Mouse (Mus musculus) liver, embryonic 15.5 days (tissue): ENCODE results near the gene Grb10. TPM values are rescaled to one million over a fixed set of nuclear protein-coding genes. Genes with fewer than 3 reads are reported as not detected.

ENCODE experiments used
- ATAC-seq: fragments of 200-750 bp; cut with Nextera tagmentation; 2 replicates; pipeline ENCODE4 v1.8.0; 2017; ENCODE audit warnings: moderate number of reproducible peaks, mild to moderate bottlenecking, moderate library complexity; ENCODE audit not compliant: insufficient read depth
- H3K27ac ChIP-seq: fragments of 300-500 bp; sonication (generic); replicated peaks from 2 replicates; pipeline ENCODE4 v1.5.1; 2015; ENCODE audit warnings: mild to moderate bottlenecking, inconsistent platforms
- H3K27me3 ChIP-seq: fragments of 300-500 bp; sonication (generic); 2 replicates; pipeline ENCODE4 v1.6.1; 2015; ENCODE audit warnings: mild to moderate bottlenecking, inconsistent platforms
- H3K36me3 ChIP-seq: fragments of 300-500 bp; sonication (generic); replicated peaks from 2 replicates; pipeline ENCODE4 v1.6.1; 2015; ENCODE audit warnings: moderate library complexity, mild to moderate bottlenecking, inconsistent platforms
- H3K4me1 ChIP-seq: fragments of 300-500 bp; sonication (generic); replicated peaks from 2 replicates; pipeline ENCODE4 v1.6.1; 2015; ENCODE audit warnings: inconsistent platforms
- H3K4me2 ChIP-seq: fragments of 300-500 bp; sonication (generic); 2 replicates; pipeline ENCODE4 v1.6.1; 2015; ENCODE audit warnings: moderate library complexity, mild to moderate bottlenecking, inconsistent platforms
- H3K4me3 ChIP-seq: fragments of 300-500 bp; sonication (generic); replicated peaks from 2 replicates; pipeline ENCODE4 v1.5.1; 2015; ENCODE audit warnings: mild to moderate bottlenecking, inconsistent platforms
- H3K9ac ChIP-seq: fragments of 300-500 bp; sonication (generic); 2 replicates; pipeline ENCODE4 v1.6.1; 2015; ENCODE audit warnings: moderate library complexity, mild to moderate bottlenecking, inconsistent platforms
- H3K9me3 ChIP-seq: fragments of 300-500 bp; sonication (generic); replicated peaks from 2 replicates; pipeline ENCODE4 v1.6.1; 2016; ENCODE audit warnings: inconsistent platforms
- WGBS: fragments of 180-500 bp; shearing (Covaris S2); methylation state at CpG from one replicate; pipeline ENCODE4 v1.1.7; 2015; ENCODE audit warnings: mixed read lengths; ENCODE audit not compliant: insufficient replicate concordance; 5-methylcytosine and 5-hydroxymethylcytosine counted together
- polyA plus RNA-seq: library from polyadenylated mRNA; unstranded; fragments of >200 nt; fragmentation: Nextera tagmentation; extraction: Ambion mirVana; gene quantifications from 2 replicates; pipeline ENCODE4 v1.2.1, GENCODE M21; 2015

Grb10 gene
- polyA plus RNA-seq, 1 experiment from 2014 or later = 148 TPM

DNA sequence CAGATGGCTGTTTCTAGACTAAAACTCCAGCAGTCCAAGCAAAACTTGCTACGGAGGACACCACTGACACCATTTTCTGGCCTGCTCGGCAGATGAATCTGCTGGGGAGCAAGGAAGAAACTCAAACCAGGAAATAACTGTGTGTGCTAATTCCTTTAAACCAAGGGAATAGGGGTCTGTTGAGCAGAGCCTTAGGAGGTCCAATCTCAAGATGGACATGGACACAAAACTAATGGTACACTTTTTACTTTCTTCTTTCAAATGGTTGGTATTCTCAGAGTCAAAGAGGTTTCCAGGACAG, 80.5 kb downstream of the Grb10 start:
- no peak overlapping the region for H3K9ac ChIP-seq
- H3K4me3 ChIP-seq = no peak overlapping the region
- ATAC-seq = no peak
- no peaks in the 10 kb centered on the region for H3K9me3 ChIP-seq
- H3K27ac ChIP-seq = no peak overlapping the region
- no peak overlapping the region for H3K4me2 ChIP-seq
- 70% methylated on average over 2 of the region's 2 CpGs for WGBS
- peaks cover 4% of the 10 kb centered on the region; the same call in 1 of the 2 replicates for H3K36me3 ChIP-seq
- no peaks in the 10 kb centered on the region for H3K27me3 ChIP-seq
- peaks cover 28% of the 10 kb centered on the region for H3K4me1 ChIP-seq

DNA sequence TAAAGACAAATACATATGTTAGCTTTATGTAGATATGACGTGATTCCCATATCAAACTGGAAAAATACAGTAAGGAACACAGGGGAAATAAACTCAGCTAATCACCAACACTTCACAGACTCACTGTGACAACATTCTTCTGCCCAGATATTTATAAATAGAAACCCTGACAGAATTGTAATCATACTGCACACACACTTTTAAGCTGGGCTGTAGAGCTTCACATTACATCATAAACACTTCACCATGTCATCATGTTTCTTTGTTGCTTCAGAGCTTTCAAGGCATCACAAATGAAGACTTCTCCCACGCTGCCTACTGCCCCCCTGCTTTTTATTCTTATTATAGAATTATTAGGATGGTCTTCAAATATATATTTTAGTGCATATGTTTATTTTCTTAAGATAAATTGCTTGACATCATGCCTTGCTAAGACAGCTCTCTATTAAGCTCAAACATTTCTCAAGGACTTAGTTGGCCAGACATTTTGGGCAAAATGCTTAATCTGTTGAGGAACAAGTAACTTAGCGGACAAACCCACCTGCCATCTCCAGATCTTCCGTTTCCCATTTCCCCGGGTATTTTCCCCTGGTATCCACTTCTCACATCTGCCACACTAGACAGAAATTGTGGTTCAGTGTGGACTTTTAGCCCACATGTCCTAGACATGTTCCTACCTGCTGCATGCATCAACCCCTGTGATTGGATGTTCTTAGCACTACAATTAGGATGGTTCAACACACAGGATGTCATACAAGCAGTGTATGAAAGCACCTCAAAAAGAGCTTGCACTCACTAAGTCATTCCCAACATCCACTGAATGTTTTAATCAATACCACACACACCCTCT, 81.0 kb downstream of the Grb10 start:
- WGBS = 70% methylated on average over 5 of the region's 5 CpGs
- Histone ChIP-seq H3K9me3 (no peaks in the 10 kb centered on the region), H3K4me2 (no peak overlapping the region), H3K36me3 (peaks cover 4% of the 10 kb centered on the region), H3K9ac (no peak overlapping the region), H3K4me1 (peaks cover 24% of the 10 kb centered on the region), H3K27ac (no peak overlapping the region), H3K4me3 (no peak overlapping the region), H3K27me3 (no peaks in the 10 kb centered on the region)
- no peak for ATAC-seq

DNA sequence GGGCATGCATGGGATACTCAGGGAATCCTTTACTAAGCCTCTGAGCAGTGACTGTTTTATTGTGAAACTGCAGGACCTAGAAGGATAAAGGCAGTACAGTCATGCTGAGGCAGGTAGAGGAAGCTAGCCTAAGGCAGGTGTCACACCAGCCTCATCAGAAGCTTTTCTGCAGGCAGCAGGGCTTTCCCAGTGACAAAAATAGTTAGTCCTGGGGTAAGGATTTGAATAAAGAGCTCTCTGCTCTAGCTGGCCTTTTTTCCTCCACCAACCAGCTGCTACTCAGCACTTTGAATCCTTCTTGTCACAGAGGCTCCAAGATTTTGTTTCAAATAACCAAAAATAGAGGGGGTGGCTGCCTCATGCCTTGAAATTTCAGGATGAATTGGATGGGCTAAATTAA, 82.7 kb downstream of the Grb10 start:
- no peaks in the 10 kb centered on the region for H3K27me3 ChIP-seq

DNA sequence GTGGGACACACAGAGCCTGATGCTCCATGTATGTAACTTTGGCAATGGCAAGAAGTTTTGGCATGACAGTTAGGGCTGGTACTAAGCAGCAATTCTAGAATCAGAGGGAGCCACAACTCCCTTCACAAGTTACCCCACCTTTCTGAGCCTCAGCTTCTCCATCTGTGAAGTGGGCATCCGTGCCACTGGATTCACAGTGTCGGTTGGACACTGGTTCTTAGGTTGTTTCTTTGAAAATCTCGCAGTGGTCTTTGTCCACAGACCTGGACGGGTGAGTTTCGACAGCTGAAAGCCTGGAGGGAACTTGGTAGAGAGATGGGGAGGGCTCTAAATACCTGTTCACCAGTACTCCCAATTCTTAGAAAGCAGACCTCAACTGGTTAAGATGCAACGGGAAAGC, 83.9 kb downstream of the Grb10 start:
- no peak overlapping the region for H3K4me3 ChIP-seq
- peaks cover 7% of the 10 kb centered on the region; the same call in 1 of the 2 replicates for H3K36me3 ChIP-seq
- no peak overlapping the region for H3K27ac ChIP-seq
- no peaks in the 10 kb centered on the region for H3K27me3 ChIP-seq
- H3K9ac ChIP-seq = no peak overlapping the region
- H3K4me2 ChIP-seq = no peak overlapping the region
- WGBS = 76% methylated on average over 6 of the region's 6 CpGs
- no peaks in the 10 kb centered on the region for H3K9me3 ChIP-seq
- ATAC-seq = no peak
- H3K4me1 ChIP-seq = peaks cover 4% of the 10 kb centered on the region; the same call in 1 of the 2 replicates

More for the DNA sequence above, 82.7 kb downstream of the Grb10 start:
- Histone ChIP-seq H3K4me3 (no peak overlapping the region), H3K36me3 (peaks cover 7% of the 10 kb centered on the region), H3K9ac (no peak overlapping the region), H3K4me2 (no peak overlapping the region), H3K9me3 (no peaks in the 10 kb centered on the region), H3K27ac (no peak overlapping the region), H3K4me1 (peaks cover 11% of the 10 kb centered on the region)
- no peak for ATAC-seq

DNA sequence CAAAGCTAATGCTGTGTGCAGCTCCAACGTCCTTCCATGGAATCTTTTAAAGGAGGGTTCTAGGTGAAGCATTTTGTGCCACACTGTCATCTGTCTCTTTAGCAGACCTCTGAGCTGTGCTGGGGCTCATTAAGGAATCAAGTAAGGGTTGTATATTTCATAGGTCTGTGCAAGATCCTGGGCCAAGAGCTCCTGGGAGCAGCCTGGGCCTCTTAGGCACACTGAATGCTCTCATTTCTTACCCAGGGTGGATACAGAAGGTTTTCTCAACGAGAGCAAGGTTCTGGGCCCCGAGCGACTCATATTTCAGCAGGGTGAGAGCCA, 84.4 kb downstream of the Grb10 start:
- no peaks in the 10 kb centered on the region for H3K27me3 ChIP-seq
- no peak overlapping the region for H3K9ac ChIP-seq
- no peak overlapping the region for H3K4me2 ChIP-seq
- H3K36me3 ChIP-seq = peaks cover 10% of the 10 kb centered on the region; the same call in 1 of the 2 replicates
- H3K4me3 ChIP-seq = no peak overlapping the region
- no peaks in the 10 kb centered on the region for H3K9me3 ChIP-seq
- peaks cover 6% of the 10 kb centered on the region; the same call in 1 of the 2 replicates for H3K4me1 ChIP-seq
- 72% methylated on average over 4 of the region's 4 CpGs for WGBS
- no peak overlapping the region for H3K27ac ChIP-seq
- ATAC-seq = no peak

DNA sequence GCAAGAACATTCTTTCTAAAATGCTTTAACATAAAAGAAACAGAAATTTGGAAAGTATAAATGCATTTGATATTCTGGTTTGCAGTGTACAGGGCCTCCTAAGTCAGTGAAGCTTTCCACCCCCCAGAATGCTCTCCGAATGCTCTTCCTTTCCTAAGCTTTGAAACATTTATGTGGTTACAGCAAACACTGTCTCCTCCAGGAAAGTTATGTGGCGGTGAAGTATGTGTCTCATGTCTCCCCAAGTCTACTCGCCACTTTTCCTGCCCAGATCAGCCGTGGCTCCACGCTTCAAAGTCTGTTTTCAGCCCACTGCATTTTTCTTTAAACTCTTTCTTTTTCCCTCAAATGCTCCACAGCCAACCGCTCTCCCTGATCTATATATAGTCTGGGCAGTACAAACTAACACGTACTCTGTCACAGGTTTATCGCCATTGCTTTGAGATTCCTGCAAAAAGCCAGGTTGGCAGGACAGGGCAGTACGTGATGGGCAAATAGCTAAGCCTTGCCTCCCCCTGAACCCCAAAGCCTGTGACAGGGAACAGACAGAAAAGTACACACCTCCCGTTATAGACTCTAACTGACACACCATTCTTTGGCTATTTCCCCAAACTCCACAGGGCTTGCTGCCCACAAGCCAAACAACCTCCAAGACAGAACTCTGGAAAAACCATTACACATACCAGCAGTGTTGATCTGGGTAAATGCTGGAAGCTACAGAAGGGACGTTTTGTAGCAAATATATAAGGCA, 84.9 kb downstream of the Grb10 start:
- Histone ChIP-seq H3K4me1 (peaks cover 11% of the 10 kb centered on the region), H3K9ac (no peak overlapping the region), H3K36me3 (peaks cover 13% of the 10 kb centered on the region; the same call in 1 of the 2 replicates), H3K4me2 (no peak overlapping the region), H3K27me3 (no peaks in the 10 kb centered on the region), H3K27ac (no peak overlapping the region), H3K9me3 (no peaks in the 10 kb centered on the region), H3K4me3 (no peak overlapping the region)
- no peak for ATAC-seq
- WGBS = 69% methylated on average over 11 of the region's 11 CpGs

DNA sequence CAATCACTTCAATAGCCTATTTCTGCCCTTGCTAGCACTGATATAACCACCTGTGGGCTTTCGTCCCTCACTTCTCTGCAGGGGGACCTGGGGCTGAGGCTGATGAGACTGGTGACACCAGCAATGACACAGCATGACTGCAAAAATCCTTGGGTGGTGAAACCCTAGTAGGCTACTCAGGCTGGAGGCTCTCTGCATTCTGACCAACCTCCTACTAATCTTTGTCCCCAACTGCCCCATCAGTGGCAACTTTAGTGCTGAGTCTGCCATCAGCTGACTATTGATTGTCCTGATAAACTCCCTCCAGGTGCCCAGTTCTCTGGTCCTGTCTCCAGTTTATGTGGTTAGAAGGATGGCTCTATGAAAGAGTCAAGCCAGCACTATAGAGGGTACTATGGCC, 85.9 kb downstream of the Grb10 start:
- Histone ChIP-seq H3K27ac (no peak overlapping the region), H3K4me3 (no peak overlapping the region), H3K9ac (no peak overlapping the region), H3K36me3 (peaks cover 13% of the 10 kb centered on the region; the same call in 1 of the 2 replicates), H3K27me3 (no peaks in the 10 kb centered on the region), H3K4me2 (no peak overlapping the region), H3K4me1 (peaks cover 17% of the 10 kb centered on the region), H3K9me3 (no peaks in the 10 kb centered on the region)
- WGBS = 62% methylated on average over 1 of the region's 1 CpGs
- ATAC-seq = peak; percentile 34; the same call in 1 of the 2 replicates

DNA sequence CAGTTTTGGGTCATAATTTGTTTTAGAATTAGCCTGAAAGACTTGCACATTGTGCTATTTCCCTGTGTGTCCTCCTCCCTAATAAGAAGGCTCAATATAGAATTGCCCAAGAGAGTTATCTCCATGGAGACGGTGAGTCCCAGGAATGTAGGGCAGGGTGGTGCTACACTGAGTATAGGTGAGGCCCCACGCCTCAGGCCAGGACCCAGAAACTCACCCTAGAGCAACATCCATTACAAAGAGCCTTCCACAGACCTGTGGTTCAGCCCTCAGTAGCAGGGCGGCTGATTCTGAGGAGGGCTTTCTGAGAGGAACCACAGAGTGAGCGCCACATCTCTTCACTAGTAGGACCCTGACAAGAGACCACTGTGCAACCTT, 89.5 kb downstream of the Grb10 start:
- no peak for ATAC-seq
- Histone ChIP-seq H3K9ac (no peak overlapping the region), H3K27me3 (no peaks in the 10 kb centered on the region), H3K9me3 (no peaks in the 10 kb centered on the region), H3K36me3 (peaks cover 14% of the 10 kb centered on the region), H3K4me2 (no peak overlapping the region), H3K4me1 (peaks cover 17% of the 10 kb centered on the region), H3K27ac (no peak overlapping the region; the same call in 1 of the 2 replicates), H3K4me3 (no peak overlapping the region)
- WGBS = 56% methylated on average over 4 of the region's 4 CpGs

DNA sequence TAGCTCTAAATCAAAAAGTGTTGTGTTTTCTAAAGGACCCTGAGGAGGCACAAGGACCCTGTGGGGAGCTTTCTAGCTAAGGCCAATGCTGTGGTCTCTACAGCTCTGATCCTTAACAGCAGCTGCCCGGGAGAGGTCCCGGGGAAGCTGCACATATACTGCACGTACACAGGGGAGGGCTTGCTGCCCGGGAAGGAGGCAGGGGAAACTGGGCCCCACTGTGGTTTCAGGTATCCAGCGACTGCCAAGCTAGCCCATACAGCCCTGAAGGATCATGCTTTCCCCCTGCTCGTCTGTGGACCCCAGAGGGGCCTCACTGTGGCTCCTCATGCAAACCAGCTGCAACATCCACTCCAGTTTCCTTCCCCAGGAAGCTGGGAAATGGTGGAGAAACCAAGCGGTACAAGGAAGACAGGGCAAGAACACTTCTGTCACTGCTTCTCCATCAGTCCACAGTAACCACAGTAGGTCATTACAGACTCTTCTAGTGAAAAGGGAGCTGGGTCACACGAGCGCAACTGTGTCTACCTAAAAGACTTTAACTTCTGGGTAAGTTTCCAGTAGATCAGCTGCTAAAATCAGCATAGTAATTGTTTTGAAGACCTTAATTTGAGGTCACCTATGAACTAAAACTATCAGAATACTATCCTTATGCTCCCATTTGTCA, 90.0 kb downstream of the Grb10 start:
- Histone ChIP-seq H3K4me1 (peaks cover 17% of the 10 kb centered on the region), H3K27me3 (no peaks in the 10 kb centered on the region), H3K27ac (no peak overlapping the region), H3K9ac (no peak overlapping the region), H3K4me2 (no peak overlapping the region), H3K9me3 (no peaks in the 10 kb centered on the region), H3K4me3 (no peak overlapping the region), H3K36me3 (peaks cover 17% of the 10 kb centered on the region)
- no peak for ATAC-seq
- 23% methylated on average over 9 of the region's 9 CpGs for WGBS

DNA sequence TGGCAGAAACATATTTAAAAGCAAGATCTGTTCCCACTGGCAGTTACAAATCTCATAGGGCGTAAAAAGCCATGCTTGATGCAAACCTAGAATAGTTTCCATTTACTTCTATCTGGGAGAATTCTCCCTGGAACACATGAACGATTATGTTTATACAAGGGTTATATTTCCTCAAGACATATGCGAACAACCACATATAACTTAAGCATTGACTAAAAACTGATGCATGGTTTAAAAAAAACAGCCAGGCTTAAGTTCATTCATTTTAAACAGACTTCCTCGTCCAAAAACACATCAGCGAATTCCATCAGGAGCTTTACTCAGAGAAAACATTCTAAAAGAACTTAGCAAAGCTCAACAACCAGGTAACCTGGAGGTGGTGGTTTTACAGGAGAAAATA, 90.6 kb downstream of the Grb10 start:
- WGBS = 66% methylated on average over 5 of the region's 5 CpGs
- no peaks in the 10 kb centered on the region for H3K9me3 ChIP-seq
- no peak overlapping the region for H3K4me3 ChIP-seq
- H3K27me3 ChIP-seq = no peaks in the 10 kb centered on the region
- H3K9ac ChIP-seq = no peak overlapping the region
- no peak overlapping the region for H3K4me2 ChIP-seq
- H3K36me3 ChIP-seq = peaks cover 19% of the 10 kb centered on the region
- no peak for ATAC-seq
- no peak overlapping the region for H3K27ac ChIP-seq
- H3K4me1 ChIP-seq = peaks cover 17% of the 10 kb centered on the region

DNA sequence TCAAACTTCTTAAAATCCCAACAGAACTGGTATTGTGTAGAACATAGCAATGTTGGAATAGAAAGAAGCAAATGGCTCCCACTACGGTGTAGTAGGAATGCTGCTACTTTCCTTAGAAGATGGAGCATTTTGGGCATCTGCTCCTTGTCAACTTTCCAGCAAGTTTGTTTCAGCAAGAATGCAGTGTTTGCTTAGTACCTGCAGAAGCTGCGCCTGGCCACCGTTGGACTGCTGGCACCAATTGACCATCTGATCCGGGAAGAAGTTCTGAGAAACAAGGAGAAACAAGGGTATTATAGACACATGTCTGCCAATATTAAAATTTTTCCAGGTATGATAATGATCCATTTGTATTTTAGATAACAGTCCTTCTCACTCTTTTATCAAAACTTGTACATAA, 92.7 kb downstream of the Grb10 start:
- H3K9me3 ChIP-seq = no peaks in the 10 kb centered on the region
- peaks cover 13% of the 10 kb centered on the region for H3K4me1 ChIP-seq
- H3K36me3 ChIP-seq = peaks cover 23% of the 10 kb centered on the region
- H3K27ac ChIP-seq = no peak overlapping the region
- no peak for ATAC-seq
- no peak overlapping the region for H3K4me2 ChIP-seq
- H3K9ac ChIP-seq = no peak overlapping the region
- H3K27me3 ChIP-seq = no peaks in the 10 kb centered on the region
- WGBS = 78% methylated on average over 4 of the region's 4 CpGs
- no peak overlapping the region for H3K4me3 ChIP-seq
